Mouse (Mus musculus) limb, embryonic 12.5 days (tissue): ENCODE data around the gene Tcl1b1. TPM values are rescaled to one million over a fixed set of nuclear protein-coding genes. Genes with fewer than 3 reads are reported as not detected.
"Not testable (repeated sequence)": the region's sequence is repeated elsewhere in the genome, so short reads cannot be mapped to it uniquely, and the experiment has no call there.

Source experiments
- ATAC-seq: fragments of 200-750 bp; cut with Nextera tagmentation; 2 replicates; pipeline ENCODE4 v1.8.0; 2017; ENCODE audit warnings: low read depth, moderate TSS enrichment; ENCODE audit not compliant: insufficient number of reproducible peaks, insufficient read depth, low FRiP score, low TSS enrichment
- H3K27ac ChIP-seq: fragments of 300-500 bp; sonication (generic); 2 replicates; pipeline ENCODE4 v1.5.1; 2016; ENCODE audit warnings: mild to moderate bottlenecking, moderate library complexity
- H3K27me3 ChIP-seq: fragments of 300-500 bp; sonication (generic); 2 replicates; pipeline ENCODE4 v1.6.1; 2016; ENCODE audit warnings: mild to moderate bottlenecking, moderate library complexity
- H3K36me3 ChIP-seq: fragments of 300-500 bp; sonication (generic); 2 replicates; pipeline ENCODE4 v1.6.1; 2016; ENCODE audit warnings: mild to moderate bottlenecking, moderate library complexity
- H3K4me1 ChIP-seq: fragments of 300-500 bp; sonication (generic); replicated peaks from 2 replicates; pipeline ENCODE4 v1.6.1; 2016
- H3K4me2 ChIP-seq: fragments of 300-500 bp; sonication (generic); 2 replicates; pipeline ENCODE4 v1.6.1; 2016; ENCODE audit warnings: mild to moderate bottlenecking, moderate library complexity
- H3K4me3 ChIP-seq: fragments of 300-500 bp; sonication (generic); replicated peaks from 2 replicates; pipeline ENCODE4 v1.5.1; 2016; ENCODE audit warnings: mild to moderate bottlenecking
- H3K9ac ChIP-seq: fragments of 300-500 bp; sonication (generic); replicated peaks from 2 replicates; pipeline ENCODE4 v1.6.1; 2016; ENCODE audit warnings: mild to moderate bottlenecking, moderate library complexity
- H3K9me3 ChIP-seq: fragments of 300-500 bp; sonication (generic); 2 replicates; pipeline ENCODE4 v1.6.1; 2016; ENCODE audit warnings: mild to moderate bottlenecking, moderate library complexity
- WGBS: fragments of 180-500 bp; shearing (Covaris S2); methylation state at CpG from one replicate; pipeline ENCODE4 v1.1.7; 2016; 5-methylcytosine and 5-hydroxymethylcytosine counted together
- polyA plus RNA-seq: library from polyadenylated mRNA; unstranded; fragments of >200 nt; fragmentation: Nextera tagmentation; extraction: Ambion mirVana; gene quantifications from 2 replicates; pipeline ENCODE4 v1.2.1, GENCODE M21; 2016

Gene Tcl1b1
- polyA plus RNA-seq, 1 experiment from 2014 or later: not detected

DNA sequence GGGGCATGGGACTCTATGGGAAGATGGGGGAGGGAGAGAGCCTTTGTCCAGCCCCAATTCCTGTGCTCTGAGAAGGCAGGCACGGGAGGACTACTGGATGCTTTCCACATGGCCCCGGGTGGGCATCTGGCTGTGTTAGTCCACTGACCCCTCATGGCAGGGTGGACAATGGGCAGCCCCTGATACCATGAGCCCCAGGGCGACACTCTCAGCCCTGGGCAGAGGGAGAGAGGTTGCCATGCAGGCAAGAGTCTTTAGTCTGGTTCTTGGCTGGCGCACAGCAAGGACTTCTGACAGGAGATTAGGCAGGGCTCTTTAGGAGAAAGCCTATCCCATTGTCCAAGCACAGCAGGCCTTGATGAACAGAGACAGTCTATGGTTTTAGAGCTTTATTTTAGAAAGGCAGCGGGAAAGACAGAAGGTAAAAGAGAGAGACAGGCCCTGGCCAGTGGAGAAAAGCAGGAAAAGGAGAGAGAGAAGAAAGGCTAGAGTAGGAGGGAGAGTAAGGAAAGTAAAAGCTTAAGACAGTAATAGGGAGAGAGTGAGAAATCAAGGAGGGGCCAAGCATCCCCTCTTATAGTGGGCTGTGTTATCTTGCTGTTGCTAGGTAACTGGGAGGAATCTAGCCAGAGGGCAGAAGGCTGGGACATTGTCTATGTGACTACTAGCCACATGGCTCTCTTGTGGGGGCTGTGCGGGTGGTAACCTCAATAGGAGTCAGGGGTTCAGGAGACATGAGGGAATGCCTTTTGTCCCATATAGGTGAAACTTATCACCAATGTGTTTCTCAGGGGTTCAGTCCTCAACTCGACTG lies 40.4 kb downstream of the Tcl1b1 start:
- ATAC-seq: not testable (repeated sequence)

DNA sequence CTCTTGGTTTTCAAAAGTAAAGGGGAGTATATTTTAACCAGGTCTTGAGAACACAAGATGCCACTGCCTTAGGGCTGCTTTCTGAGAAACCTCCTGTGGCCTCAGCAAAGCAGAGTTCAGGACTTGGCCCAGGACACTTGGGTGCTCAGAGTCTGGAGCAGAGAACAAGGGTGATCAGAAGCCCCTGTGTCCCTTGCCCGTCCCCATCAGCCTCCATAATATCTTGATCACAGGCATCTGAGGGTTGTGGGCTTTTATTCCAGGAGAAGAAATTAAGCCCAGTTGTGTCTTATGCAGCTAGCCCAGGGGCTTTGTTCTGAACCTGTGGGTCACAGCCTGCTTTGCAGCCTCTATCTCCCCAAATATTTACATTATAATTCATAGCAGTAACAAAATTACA lies 42.2 kb downstream of the Tcl1b1 start, which contains the start of gene Tcl1b4:
Tcl1b4 (plus strand) TSS at position 301 of the 400 bp plus-strand sequence.
- WGBS: 82% methylated on average over 1 of the region's 1 CpGs
- H3K27ac ChIP-seq, H3K9me3 ChIP-seq, H3K9ac ChIP-seq, H3K4me2 ChIP-seq, H3K27me3 ChIP-seq, ATAC-seq, H3K36me3 ChIP-seq, H3K4me1 ChIP-seq, H3K4me3 ChIP-seq: not testable (repeated sequence)

More for the DNA sequence above, 40.4 kb downstream of the Tcl1b1 start:
- 79% methylated on average over 7 of the region's 7 CpGs for WGBS
- not testable (repeated sequence) for H3K27ac ChIP-seq, H3K9ac ChIP-seq, H3K36me3 ChIP-seq, H3K4me2 ChIP-seq, H3K4me3 ChIP-seq, H3K9me3 ChIP-seq, H3K27me3 ChIP-seq, H3K4me1 ChIP-seq

DNA sequence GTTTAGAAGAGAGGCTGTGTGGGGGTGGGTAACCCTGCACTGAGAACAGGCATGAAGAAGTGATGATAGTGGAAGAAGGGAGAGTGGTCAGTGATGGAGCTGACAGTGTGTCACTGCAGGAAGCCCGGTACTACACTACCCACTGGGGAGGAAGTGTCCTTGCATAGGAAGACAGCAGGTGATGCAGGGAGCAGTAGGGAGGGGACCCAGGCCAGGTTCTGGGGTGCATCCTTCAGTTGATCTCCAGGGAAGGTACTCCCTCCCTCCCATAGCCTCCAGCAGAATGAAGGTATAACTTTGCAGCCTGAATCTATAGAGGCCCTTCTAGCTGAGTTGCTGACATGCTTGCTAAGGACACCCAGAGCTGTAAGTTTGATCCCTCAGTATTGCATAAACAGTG lies 47.6 kb downstream of the Tcl1b1 start:
- Histone ChIP-seq H3K4me2 (no peak overlapping the region), H3K36me3 (no peaks in the 10 kb centered on the region), H3K27ac (no peak overlapping the region), H3K4me1 (peaks cover 11% of the 10 kb centered on the region), H3K9ac (no peak overlapping the region), H3K4me3 (no peak overlapping the region), H3K9me3 (no peaks in the 10 kb centered on the region), H3K27me3 (no peaks in the 10 kb centered on the region; the same call in 1 of the 2 replicates)
- 63% methylated on average over 1 of the region's 1 CpGs for WGBS
- no peak for ATAC-seq

DNA sequence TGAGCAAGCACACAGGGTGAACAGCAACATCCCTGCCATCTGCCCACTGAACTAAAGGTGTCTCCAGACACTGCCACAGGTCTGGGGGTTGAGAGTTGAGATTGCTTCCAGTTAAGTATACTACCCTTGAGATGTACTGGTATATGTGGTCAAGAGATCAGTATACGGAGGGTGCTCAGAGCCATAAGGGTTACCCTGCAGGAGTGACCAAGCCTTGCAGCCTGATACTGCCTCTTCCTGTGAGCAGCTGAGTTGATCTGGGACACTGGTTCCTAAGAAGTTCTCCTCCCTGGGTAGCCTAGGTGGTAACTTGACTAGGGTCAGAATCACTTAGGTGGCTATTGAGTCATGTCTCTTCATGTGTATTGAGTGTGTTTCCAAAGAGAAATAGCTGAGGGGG lies 49.0 kb downstream of the Tcl1b1 start:
- no peak for ATAC-seq
- peaks cover 11% of the 10 kb centered on the region for H3K4me1 ChIP-seq

DNA sequence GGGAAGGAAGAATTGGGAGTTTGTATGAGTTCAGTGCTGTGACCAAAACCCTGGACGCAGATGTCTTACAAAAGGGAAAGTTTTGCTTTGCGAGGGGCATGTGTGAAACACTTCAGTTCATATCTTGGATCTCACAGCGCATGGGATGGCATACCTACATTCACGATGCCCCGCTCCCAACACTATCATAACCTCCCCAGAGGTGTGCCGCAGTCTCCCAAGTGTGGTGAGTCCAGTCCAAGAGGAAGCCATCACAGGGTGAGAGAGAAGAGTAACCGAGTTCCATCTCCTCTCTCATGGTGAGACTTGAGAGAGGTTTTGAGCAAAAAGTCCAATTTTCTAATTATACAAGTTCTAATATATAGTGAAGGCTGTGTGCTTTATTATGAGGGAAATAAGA lies 49.7 kb downstream of the Tcl1b1 start:
- Histone ChIP-seq H3K27me3 (no peaks in the 10 kb centered on the region; the same call in 1 of the 2 replicates), H3K27ac (no peak overlapping the region), H3K9ac (no peak overlapping the region), H3K4me1 (peaks cover 11% of the 10 kb centered on the region), H3K4me3 (no peak overlapping the region), H3K4me2 (no peak overlapping the region), H3K9me3 (no peaks in the 10 kb centered on the region), H3K36me3 (no peaks in the 10 kb centered on the region)
- no peak for ATAC-seq
- WGBS: 91% methylated on average over 7 of the region's 7 CpGs

More for the DNA sequence above, 49.0 kb downstream of the Tcl1b1 start:
- WGBS: 91% methylated on average over 1 of the region's 1 CpGs
- Histone ChIP-seq H3K4me3 (no peak overlapping the region), H3K4me2 (no peak overlapping the region), H3K9ac (no peak overlapping the region), H3K36me3 (no peaks in the 10 kb centered on the region), H3K27me3 (no peaks in the 10 kb centered on the region; the same call in 1 of the 2 replicates), H3K27ac (no peak overlapping the region), H3K9me3 (no peaks in the 10 kb centered on the region)

Other genes with a start within 250 kb of the Tcl1b1 start
- 0.54 and 0.61 TPM in 2 replicates for gene Syne3, start 149.9 kb upstream of the Tcl1b1 start, polyA plus RNA-seq
- 171 and 180 TPM in 2 replicates for gene Glrx5, start 127.0 kb upstream of the Tcl1b1 start, polyA plus RNA-seq
- gene Tcl1b2, start 13.7 kb upstream of the Tcl1b1 start, polyA plus RNA-seq: not detected in 2 replicates
- not detected in 2 replicates for gene Tcl1b5, start 16.7 kb downstream of the Tcl1b1 start, polyA plus RNA-seq
- gene Tcl1b3, start 31.4 kb downstream of the Tcl1b1 start, polyA plus RNA-seq: not detected in 2 replicates
- not detected in 2 replicates for gene Tcl1b4, start 42.3 kb downstream of the Tcl1b1 start, polyA plus RNA-seq
- gene Tcl1, start 63.1 kb downstream of the Tcl1b1 start, polyA plus RNA-seq: not detected in 2 replicates
- 0.35 and 0.43 TPM in 2 replicates for gene Tunar, start 174.2 kb downstream of the Tcl1b1 start, polyA plus RNA-seq